Mouse (Mus musculus): ENCODE data around the gene Bcas3.

Bcas3 gene

GRCm38 (mm10) chr11:85352539-85353380 is at the start of gene Bcas3:
Gene Bcas3 (plus strand): TSS chr11:85353167.
- peak; percentile 98 for DNase-seq

- no peak for DNase-seq
These were observed 46.2 kb upstream of the Bcas3 start for GRCm38 (mm10) chr11:85306577-85307260.

- no peak for DNase-seq
These were observed 44.2 kb upstream of the Bcas3 start for GRCm38 (mm10) chr11:85308799-85309198.

- DNase-seq, result no peak
These were observed 42.6 kb upstream of the Bcas3 start for GRCm38 (mm10) chr11:85310407-85310712.

GRCm38 (mm10) chr11:85310713-85311574 is 42.0 kb upstream of the Bcas3 start, which contains the start of gene Ppm1d:
Gene Ppm1d (plus strand): TSS chr11:85311244.
- DNase-seq, result peak; percentile 99

GRCm38 (mm10) chr11:85311645-85312490 is 41.1 kb upstream of the Bcas3 start:
- peak; percentile 70 for DNase-seq

- no peak for DNase-seq
These were observed 40.1 kb upstream of the Bcas3 start for GRCm38 (mm10) chr11:85312818-85313217.

GRCm38 (mm10) chr11:85313361-85313760 is 39.6 kb upstream of the Bcas3 start:
- no peak for DNase-seq

DNA sequence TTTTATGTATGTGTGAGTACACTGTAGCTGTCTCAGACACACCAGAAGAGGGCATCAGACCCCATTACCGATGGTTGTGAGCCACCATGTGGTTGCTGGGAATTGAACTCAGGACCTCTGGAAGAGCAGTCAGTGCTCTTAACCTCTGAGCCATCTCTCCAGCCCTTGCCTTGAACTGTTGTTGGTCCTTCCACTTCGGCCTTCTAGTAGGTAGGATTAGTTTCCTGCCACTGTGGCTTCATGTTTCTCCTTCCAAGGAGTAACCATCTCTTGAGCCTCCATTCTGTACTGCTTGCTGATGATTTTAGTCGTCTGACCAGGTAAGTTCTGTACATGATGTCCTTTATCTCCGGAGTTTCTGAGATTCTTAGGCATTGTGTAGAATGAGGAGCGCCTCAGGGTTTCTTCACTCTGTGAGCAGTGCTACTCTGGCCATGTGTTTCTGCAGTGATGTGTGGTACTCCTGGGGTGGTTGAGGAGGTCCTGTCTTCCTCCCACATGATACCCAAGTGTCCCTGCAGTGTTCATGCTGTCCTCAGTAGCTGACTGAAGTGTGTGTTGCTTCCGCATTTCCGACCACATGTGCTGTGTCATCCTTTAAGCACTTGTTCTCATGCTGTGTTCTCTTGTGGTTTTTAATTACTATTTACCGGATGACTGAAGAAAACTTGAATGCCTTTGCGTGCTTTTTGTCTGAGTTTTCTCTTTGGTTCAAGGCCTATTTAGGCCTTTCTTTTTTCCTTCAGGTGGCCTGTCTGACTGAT is 29.2 kb upstream of the Bcas3 start:
- DNase-seq, result no peak

- DNase-seq, result no peak
These were observed 24.2 kb upstream of the Bcas3 start for GRCm38 (mm10) chr11:85328717-85329116.

- no peak for DNase-seq
These were observed 23.6 kb upstream of the Bcas3 start for GRCm38 (mm10) chr11:85329167-85329894.

DNA sequence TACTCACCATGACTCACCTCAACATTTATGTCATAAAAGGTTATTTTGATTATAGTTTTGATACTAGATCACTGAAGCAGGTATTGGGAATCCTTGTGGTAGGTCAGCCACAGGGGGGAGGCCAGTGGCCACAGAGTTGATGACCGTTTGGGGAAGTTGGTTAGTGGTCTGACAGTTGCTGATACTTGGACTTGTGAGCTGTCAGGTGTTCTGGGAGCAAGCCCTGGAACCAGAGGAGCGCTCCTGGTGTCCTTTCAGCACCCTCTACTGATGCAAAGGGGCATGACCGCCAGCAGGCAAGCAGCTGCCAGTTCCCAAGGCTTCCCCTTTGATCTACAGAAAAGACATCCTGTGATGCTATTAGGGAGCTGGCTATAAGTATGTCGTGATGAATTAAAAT is 18.2 kb upstream of the Bcas3 start:
- peak; percentile 70 for DNase-seq

- DNase-seq, result no peak
These were observed 13.7 kb upstream of the Bcas3 start for GRCm38 (mm10) chr11:85339173-85339831.

DNA sequence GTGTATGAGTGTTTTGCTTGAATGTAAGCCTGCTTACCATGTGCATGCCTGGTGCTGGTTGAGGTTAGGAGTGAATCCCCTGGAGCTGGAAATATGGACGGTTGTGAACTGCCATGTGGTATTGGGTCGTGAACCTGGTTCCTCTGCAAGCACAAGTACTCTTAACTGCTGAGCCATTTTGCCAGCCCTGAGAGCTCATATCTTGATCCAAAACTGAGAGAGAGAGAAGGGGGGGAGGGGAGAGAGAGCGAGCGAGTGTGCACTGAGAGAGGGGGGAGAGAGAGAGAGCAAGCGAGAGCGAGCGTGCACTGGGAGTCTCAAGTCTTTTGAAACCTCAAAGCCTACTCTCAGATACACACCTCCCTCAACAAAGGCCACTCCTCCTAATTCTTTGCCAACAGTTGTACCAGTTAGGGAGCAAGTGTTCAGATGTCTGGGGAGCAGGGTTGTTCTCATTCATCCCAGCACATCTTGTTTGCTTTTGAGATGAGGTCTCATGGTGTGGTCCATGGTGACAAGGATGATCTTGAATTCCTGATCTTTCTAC is 12.8 kb upstream of the Bcas3 start:
- no peak for DNase-seq

DNA sequence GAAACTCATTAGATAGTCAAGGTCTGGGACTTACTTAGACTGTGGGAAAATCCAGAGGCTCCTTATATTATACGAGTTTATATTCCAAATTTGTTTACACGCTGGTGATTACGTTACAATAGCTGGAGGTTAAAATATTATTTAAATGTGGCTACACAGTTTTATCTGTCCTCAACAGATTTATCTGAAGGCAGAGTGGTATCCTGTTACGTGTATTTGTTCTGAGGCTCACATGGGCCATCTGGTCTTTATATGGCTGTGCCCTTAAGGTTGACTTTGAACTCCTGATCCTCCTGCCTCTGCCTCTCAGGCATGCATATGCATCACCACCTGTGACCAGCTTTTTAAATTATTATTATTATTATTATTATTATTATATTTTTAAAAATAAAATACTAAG is 852 bp downstream of the Bcas3 start:
- DNase-seq, result no peak

- no peak for DNase-seq
These were observed 6.7 kb downstream of the Bcas3 start for GRCm38 (mm10) chr11:85359641-85360040.

DNA sequence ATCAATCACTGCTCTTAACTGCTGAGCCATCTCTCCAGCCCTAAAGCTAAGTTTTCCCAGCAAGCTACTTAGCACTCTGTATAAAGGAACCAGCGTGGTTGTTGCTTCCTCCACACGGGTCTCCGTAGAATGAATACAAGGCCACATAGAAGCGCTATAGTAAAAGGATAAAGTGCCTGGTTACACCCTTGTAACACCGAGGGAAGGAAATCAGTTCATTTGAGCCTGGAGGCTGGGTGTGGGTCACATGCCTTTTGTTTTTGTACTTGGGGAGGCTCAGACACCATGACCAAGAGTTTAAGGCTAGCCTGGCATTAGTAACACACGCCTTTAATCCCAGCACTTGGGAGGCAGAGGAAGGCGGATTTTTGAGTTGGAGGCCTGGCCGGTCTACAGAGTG is 8.7 kb downstream of the Bcas3 start:
- DNase-seq, result no peak

GRCm38 (mm10) chr11:85366168-85366567 is 13.2 kb downstream of the Bcas3 start:
- no peak for DNase-seq

DNA sequence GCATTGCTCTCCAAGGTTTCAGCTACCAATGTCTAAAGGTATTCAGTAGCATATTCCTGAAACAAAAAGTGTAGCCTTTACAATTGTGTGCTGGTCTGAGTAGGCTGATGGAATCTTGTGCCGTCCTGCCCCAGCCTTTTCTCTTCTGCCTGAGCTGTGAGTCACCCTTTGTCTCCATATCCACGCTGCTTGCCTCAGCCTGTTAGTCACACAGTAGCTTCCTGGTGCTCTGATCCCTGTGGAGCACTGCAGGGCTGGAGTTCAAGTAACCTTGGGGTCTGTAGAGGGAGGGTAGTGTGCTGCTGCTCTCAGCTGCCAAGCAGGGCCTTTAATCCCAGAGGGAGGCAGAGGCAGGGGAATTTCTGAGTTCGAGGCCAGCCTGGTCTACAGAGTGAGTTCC is 14.9 kb downstream of the Bcas3 start:
- DNase-seq, result no peak

DNA sequence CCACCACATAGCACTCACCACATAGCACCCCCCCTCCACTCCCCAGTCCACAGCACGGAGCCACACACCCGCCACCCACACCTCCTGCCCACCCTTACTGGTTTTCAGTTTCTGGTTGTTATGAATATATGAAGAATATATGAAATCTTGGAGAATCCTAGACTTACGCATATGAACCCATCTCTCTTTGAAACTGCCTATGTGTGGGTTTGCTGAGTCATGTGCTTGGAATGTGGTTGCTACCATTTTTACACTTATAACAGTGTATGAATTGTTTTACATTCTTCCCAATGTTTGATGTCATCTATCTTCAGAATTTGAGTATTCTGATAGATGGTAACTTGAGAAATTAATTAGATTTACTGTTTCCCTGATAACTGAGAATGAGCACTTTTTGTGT is 26.1 kb downstream of the Bcas3 start:
- DNase-seq, result no peak

Data from thymus, postnatal 14 days (tissue).